Mouse (Mus musculus) heart, postnatal 36 days (tissue): ENCODE data around the gene Dlx4. TPM values are rescaled to one million over a fixed set of nuclear protein-coding genes. Genes with fewer than 3 reads are reported as not detected.

Source experiments
- DNase-seq, 2 experiments: peaks; one replicate each; pipeline ENCODE4 v3.0.0; 2021 to 2022
- intact Hi-C: fragments of 180-260 bp; cut with DNase I; formaldehyde crosslinking; loops from one replicate; pipeline ENCODE4 v1.15.1; 2025
- total RNA-seq, 2 experiments: library from RNA; stranded (reverse); gene quantifications; 2 replicates each; pipeline ENCODE4 v1.2.3; 2021

The Dlx4 gene
- total RNA-seq = not detected

DNA sequence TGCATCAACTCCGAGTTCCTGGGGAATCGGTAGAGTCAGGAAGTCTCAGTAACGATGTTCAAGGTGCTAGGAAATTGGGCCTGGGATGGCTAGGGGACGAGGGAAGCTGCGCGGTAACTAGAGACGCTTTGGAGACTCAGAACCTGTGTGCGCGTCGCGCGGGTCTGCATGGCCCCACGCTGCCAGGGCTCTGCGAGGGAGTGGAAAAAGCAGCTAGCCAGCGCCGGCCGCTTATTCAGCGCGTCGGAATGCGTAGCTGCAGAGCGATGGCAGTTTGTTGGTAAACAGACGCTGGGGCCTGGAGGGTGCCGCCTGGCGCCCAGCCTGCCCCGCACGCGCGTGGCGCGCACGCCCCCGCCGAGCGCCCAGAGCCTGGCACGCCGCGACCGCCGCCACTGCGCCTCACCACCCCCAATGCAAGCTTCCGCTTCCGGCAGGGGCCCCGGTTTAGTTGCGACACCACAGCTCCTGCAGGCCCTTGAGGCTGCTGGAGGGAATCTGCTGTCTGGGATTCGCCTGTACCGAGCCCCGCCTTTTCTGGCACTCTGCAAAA lies at the start of gene Dlx4:
Gene Dlx4, minus strand, starts transcription at position 413 of the 553 bp plus-strand sequence.
- peak; percentile 43 to 45 for DNase-seq
- intact Hi-C loops = no loop called here

DNA sequence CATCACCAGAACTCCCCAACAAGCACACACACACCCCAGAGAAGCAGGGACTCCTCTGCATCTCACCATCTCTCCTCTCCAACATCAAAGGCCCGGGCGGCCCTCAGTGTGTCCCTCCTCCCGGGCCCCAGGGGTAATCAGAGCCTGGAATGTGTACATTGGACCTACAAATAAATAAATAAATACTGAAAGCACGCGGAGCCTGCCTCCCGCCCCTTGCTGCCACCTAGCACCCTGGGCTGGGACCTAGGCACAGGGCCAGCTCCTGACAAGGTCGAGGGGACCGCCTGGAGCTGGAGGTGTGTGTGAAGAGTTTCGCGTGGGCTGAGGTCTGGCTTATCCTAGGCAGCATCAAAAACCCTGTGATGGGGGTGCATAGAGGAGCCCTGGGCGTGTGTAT lies 43.8 kb upstream of the Dlx4 start:
- intact Hi-C loops = no loop called here
- no peak for DNase-seq

GRCm38 (mm10) chr11:95186826-95187225 lies 40.8 kb upstream of the Dlx4 start:
- peak; percentile 42 to 43 for DNase-seq
- intact Hi-C loops = no loop called here

GRCm38 (mm10) chr11:95185700-95186099 lies 39.6 kb upstream of the Dlx4 start:
- peak; percentile 10 to 21 for DNase-seq
- intact Hi-C loops = no loop called here

DNA sequence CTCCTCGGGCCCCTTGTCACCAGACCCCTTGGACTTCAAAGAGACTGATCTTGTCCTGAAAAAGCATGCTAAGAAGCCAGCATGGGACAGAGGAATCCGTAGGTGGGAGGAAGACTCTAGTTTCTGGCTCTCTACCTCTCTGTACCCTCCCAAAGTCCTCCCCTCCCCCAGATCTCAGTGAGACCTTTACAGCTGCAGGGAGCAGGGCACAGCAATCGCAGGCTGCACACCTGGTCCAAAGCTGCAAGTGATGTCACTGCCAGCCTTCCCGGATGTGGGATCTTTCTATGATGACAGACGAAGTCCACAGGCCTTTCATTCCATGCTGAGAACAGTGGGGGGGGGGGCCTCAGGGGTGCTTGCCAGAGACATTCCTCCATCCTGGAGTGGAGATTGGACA lies 38.5 kb upstream of the Dlx4 start:
- intact Hi-C loops = no loop called here
- no peak for DNase-seq

- intact Hi-C loops = no loop called here
- no peak for DNase-seq
These were observed 33.2 kb upstream of the Dlx4 start for GRCm38 (mm10) chr11:95179311-95179710.

DNA sequence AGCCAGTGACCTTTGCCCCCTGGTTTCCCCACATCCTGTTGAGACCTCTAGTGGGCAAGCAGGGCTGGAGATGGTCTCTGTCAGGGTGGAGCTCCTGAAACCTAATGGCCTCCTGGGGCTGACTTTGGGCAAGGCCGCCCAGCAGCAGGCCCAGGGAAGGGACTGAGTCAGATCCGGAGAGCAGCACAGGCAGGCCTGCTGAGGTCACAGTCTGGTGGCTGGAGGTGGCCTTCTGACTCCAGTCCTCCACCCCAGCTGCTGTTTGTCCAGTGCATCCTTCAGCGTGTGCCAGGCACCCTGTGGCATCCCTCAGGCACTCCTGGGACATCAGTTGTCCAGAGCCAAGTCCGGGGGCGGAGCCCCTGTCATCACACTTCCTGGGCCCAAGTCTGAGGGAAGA lies 19.8 kb upstream of the Dlx4 start:
- DNase-seq = no peak
- intact Hi-C loops = no loop called here

DNA sequence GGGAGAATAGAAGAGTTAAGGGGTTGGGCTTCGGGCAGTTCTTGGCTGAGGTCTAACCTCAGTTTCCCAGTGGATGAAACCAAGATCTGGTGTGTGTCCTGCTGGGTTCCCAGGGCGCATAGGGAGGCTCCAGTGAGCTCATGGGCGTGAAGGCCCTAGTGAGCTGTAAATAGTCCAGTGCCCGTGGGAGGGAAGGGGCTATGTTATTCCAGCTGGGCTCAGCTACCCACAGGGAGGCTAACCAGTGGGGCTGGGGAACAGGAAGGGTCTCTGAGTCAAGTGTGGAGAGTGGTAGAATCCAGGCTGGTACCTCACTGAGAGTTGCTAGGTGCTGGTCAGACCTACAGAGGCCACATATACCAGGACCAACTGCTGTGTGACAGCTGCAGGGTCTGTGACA lies 15.6 kb upstream of the Dlx4 start:
- DNase-seq = no peak
- intact Hi-C loops = no loop called here

- no peak for DNase-seq
- intact Hi-C loops = no loop called here
These were observed 14.6 kb upstream of the Dlx4 start for GRCm38 (mm10) chr11:95160693-95161092.

- intact Hi-C loops = no loop called here
These were observed 13.8 kb upstream of the Dlx4 start for GRCm38 (mm10) chr11:95159763-95160371.

GRCm38 (mm10) chr11:95157872-95158271 lies 11.8 kb upstream of the Dlx4 start:
- DNase-seq = no peak
- intact Hi-C loops = no loop called here

More at GRCm38 (mm10) chr11:95159763-95160371, 13.8 kb upstream of the Dlx4 start:
- DNase-seq = no peak

DNA sequence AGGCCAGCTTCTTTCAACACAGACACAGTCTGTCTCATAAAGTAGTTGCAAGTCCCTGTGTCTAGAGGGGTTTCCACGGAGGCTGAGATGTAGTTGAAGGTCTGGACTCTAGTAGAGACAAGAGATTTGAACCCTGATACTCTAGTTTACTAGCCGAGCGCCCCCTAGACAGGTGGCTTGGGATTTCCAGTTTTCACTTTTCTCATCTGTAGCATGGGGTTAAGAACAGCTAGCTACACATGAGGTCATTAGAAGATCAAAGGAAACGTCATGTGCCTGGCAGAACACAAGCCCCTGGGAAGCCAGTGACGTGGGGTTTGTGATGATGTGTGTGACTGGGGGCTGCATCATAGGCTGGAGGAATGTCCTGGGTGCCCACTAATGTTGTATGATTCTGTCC lies 11.3 kb upstream of the Dlx4 start:
- intact Hi-C loops = no loop called here
- DNase-seq = no peak

DNA sequence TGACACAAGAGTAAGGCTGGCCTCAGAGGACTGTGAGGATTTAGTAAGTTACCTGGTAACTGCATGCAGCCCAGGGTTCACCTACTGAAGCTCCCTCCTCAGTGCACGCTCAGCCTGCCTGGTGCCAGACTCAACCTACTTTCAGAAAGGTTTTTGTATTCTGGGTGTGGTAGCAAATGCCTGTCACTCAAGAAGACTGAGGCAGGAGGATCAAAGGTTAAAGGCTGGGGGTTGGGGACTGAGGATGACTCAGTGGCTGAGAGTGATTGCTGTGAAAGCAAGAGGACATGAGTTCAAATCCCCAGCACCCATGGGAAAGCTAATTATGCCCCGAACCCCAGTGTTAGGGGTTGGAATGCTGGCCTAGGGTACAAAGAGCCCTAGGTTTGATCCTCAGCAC lies 9.4 kb upstream of the Dlx4 start:
- intact Hi-C loops = no loop called here
- DNase-seq = no peak

GRCm38 (mm10) chr11:95153681-95154080 lies 7.6 kb upstream of the Dlx4 start:
- no peak for DNase-seq

GRCm38 (mm10) chr11:95153116-95153515 lies 7.1 kb upstream of the Dlx4 start:
- DNase-seq = no peak
- intact Hi-C loops = no loop called here

More at GRCm38 (mm10) chr11:95153681-95154080, 7.6 kb upstream of the Dlx4 start:
- intact Hi-C loops = no loop called here

- DNase-seq = peak; percentile 12 to 26
- intact Hi-C loops = no loop called here
These were observed 4.4 kb upstream of the Dlx4 start for GRCm38 (mm10) chr11:95150269-95151049.

GRCm38 (mm10) chr11:95149462-95150268 lies 3.6 kb upstream of the Dlx4 start:
- intact Hi-C loops = no loop called here

DNA sequence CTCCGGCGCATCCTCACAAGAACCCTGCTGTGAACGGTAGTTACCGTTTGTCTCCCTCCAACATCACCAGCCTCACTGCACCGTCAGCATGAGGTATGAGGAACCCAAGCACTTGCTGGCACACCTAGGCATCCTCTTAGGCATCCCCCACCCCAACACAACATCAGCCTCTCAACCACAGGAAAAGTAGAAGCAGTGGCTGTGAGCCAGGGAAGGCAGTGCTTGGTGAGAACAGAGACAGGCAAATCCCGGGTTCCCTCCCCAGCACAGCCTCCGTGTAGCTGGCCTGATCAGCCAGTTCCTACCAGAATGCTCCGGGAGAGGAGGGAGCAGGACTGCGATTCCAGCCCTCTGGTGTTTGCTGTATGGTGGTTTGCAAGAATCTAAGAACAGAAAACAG lies 2.7 kb upstream of the Dlx4 start:
- intact Hi-C loops = no loop called here
- DNase-seq = no peak

More at GRCm38 (mm10) chr11:95149462-95150268, 3.6 kb upstream of the Dlx4 start:
- no peak for DNase-seq

GRCm38 (mm10) chr11:95144946-95145483 lies 1.0 kb downstream of the Dlx4 start:
- intact Hi-C loops = no loop called here
- DNase-seq = peak in 1 of 2 experiments; percentile 15

DNA sequence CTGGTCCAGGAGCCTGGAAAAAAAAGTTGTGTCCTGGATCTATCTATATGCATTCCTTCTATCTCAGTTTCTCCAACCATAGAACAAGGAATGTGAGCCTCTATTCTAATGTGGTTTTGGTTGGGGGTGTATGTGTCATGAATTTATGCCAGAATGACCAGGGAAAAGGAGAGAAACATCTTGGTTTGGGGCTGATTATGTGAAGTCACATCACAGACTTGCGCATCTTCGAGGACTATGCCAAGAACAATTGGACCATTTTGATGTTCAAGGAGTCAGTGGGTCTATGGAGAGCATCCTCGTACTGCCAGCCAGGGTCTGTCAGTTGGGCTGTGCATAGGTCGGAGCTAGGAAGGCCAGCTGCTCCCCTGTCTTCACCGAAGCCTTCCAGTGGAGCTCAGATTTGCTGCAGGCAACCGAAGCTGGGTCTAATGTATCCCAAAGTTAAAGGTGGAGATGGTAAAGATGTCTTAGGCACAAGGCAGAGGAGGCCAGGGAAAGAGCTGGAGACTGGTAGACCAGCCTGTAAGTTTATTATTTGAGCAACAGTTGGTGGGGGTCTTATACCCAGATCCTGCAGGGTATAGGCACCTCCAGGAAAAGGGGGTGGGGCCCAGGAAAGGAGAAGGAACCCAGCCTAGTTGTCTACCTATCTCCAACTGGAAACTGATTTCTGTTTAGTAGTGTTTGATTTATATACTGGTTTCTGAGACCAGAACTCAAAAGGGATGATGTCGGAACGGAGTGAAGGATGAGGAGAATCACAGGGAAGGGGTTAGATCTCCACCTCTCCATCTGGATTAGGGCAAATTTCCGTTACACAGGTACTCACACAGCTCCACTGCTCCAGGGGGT lies 1.7 kb downstream of the Dlx4 start:
- intact Hi-C loops = no loop called here
- no peak for DNase-seq
